Mouse (Mus musculus) kidney, adult 2 months (tissue): Measurements from ENCODE around the gene Cry1.

ENCODE experiments used
- CTCF ChIP-seq: fragments of 200-500 bp; conservative IDR thresholded peaks from 2 replicates; pipeline ENCODE4 v1.5.1; 2011; ENCODE audit warnings: low read depth, mild to moderate bottlenecking, control low read depth, low read length, moderate library complexity, mixed read lengths; ENCODE audit not compliant: insufficient read depth, insufficient read length
- POLR2A ChIP-seq: fragments of 200-500 bp; IDR thresholded peaks from one replicate; pipeline ENCODE4 v1.6.1; 2011; ENCODE audit warnings: low read depth, low read length, control low read depth

DNA sequence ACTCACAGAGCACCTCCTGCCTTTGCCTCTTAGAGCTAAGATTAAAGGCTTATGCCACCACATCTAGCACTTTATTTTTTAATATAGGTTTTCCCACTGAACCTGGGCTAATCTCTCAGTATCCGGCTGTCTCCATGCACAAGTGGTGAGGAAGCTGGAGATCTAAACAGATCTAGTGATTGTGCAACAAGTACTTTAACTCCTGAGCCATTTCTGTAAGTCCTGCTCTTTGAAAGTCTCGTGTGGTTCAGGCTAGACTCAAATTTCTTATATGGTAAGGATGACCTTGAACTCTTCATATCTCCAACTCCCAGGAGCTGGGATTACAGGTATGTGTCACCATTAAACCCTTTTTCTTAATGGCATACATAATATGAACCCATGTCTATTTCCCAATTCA, 8.2 kb downstream of the Cry1 start:
- TF ChIP-seq POLR2A = no peak
- TF ChIP-seq CTCF = no peak
